Mouse (Mus musculus): ENCODE data around the gene Hebp2.
"Not testable (repeated sequence)": the region's sequence is repeated elsewhere in the genome, so short reads cannot be mapped to it uniquely, and the experiment has no call there.

Gene Hebp2

GRCm38 (mm10) chr10:18545813-18546235, at the start of gene Hebp2:
Hebp2 (minus strand) TSS chr10:18546076.
- DNase-seq: peak; percentile 54

GRCm38 (mm10) chr10:18589455-18589854, 43.6 kb upstream of the Hebp2 start:
- no peak for DNase-seq

GRCm38 (mm10) chr10:18584188-18584587, 38.3 kb upstream of the Hebp2 start:
- DNase-seq: no peak

- DNase-seq: peak; percentile 24
Observed at GRCm38 (mm10) chr10:18572581-18572980, 26.7 kb upstream of the Hebp2 start.

- peak; percentile 62 for DNase-seq
Observed at GRCm38 (mm10) chr10:18562940-18563339, 17.1 kb upstream of the Hebp2 start.

DNA sequence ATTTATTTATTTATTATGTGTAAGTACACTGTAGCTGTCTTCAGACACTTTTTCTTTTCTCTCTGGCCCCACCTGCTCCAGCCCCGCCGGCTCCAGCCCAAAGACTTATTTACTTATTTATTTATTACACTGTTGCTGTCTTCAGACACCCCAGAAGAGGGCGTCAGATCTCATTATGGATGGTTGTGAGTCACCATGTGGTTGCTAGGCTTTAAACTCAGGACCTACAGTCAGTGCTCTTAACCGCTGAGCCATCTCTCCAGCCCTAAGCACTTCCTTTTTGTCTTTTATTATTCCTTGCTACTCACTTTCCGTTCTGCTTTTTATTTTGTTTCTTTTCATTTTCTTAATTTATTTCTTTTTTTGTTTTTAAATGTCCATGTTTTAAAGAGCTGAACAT, 15.6 kb upstream of the Hebp2 start:
- DNase-seq: no peak

DNA sequence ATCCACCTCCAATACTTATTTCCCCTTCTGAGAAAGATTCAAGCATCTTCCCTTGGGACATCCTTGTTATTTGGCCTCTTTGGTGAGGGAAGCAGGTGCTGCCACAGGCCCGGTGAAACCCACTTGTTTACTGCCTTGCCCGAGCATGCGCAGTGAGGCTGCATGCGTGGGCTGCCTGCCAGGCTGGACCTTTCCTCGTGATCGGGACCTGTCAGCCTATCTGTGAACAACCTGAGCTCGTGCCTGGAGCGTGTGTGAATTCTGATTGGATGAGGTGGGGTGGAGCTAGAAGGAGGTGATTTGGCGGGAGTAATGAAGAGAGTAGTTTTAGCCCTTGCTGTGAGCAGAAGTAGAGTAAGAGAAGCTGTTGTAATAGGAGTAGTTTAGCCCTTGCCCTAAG, 13.2 kb upstream of the Hebp2 start:
- DNase-seq: not testable (repeated sequence)

GRCm38 (mm10) chr10:18549321-18550216, 3.7 kb upstream of the Hebp2 start:
- DNase-seq: no peak

GRCm38 (mm10) chr10:18547381-18547780, 1.5 kb upstream of the Hebp2 start:
- no peak for DNase-seq

DNA sequence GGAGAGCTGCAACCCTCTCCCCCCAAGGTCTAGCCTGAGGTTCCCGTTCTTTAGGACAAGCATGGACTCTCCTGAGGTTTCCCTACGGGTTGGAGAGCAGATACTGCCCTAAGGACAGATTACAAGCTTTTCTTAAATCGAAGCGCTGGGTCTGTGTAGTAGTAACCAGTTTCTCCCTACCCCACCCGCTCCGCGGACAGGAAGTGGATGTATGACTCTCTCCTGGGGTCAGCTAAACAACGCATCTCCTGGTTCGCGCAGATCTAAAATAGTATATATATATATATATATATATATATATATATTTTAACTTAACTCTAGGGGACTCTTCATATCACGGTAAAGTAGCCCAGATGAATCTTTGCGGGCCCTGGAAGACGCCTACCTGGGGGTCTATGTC, 567 bp downstream of the Hebp2 start:
- no peak for DNase-seq

- DNase-seq: no peak
Observed at GRCm38 (mm10) chr10:18536889-18537288, 9.0 kb downstream of the Hebp2 start.

- no peak for DNase-seq
Observed at GRCm38 (mm10) chr10:18532293-18532692, 13.6 kb downstream of the Hebp2 start.

DNA sequence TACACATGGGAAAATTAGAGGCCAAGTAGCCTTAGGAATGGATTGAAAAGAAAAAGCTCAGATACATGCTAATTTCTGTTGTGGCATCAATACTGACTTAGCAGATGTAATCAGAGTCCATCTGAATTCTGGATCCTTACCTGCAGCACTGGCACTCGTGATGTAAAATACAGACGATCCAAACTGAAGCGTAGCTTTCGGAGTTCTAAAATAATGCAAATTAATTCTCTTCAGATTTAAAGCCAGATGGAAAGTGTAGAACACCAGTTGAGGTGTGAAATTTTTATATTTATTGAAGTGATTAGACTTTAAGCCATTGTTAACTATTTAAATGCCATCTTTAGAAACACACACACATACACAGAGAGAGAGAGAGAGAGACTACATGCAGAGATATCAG, 15.7 kb downstream of the Hebp2 start:
- no peak for DNase-seq

DNA sequence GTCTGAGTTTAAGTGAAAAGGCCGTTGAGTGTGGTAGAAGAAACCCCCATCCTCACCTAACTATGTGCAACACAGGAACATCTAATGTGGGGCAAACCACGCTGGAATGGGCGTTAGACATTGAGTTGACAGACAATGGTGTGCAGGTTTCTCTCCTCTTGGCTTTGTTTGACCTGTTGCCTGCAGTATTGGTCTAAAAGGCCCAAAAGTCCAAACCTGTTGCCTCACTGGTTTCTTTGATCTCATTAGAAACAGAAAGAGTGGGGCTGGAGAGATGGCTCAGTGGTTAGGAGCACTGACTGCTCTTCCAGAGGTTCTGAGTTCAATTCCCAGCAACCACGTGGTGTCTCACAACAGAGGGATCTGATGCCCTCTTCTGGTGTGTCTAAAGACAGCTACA, 16.7 kb downstream of the Hebp2 start:
- DNase-seq: no peak

DNA sequence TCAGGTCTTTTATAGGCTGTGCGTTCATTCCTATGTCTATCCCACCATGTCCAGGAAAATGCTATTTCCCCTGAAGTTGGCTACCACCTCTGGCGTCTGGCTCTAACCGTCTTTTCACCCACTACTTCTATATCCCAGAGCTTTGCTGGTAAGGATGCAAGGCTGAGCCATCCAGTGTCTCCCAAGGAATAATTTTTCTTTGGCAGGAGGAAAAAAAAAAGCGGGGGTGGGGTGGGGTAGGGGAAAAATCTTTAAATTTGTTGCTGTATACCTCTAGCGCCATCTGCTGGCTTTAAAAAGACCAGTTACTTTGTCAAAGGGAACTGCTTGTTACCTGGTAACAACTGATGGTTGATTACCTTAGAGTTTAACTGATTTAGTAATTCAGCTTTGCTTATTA, 17.4 kb downstream of the Hebp2 start:
- peak; percentile 63 for DNase-seq

- DNase-seq: peak; percentile 65
Observed at GRCm38 (mm10) chr10:18527766-18528165, 18.1 kb downstream of the Hebp2 start.

GRCm38 (mm10) chr10:18526851-18527675, 18.8 kb downstream of the Hebp2 start:
- peak; percentile 54 for DNase-seq

GRCm38 (mm10) chr10:18526184-18526850, 19.6 kb downstream of the Hebp2 start:
- DNase-seq: peak; percentile 20

- no peak for DNase-seq
Observed at GRCm38 (mm10) chr10:18525726-18526125, 20.1 kb downstream of the Hebp2 start.

GRCm38 (mm10) chr10:18525311-18525710, 20.6 kb downstream of the Hebp2 start:
- no peak for DNase-seq

GRCm38 (mm10) chr10:18522556-18522955, 23.3 kb downstream of the Hebp2 start:
- no peak for DNase-seq

- no peak for DNase-seq
Observed at GRCm38 (mm10) chr10:18511496-18511895, 34.4 kb downstream of the Hebp2 start.

GRCm38 (mm10) chr10:18510663-18511062, 35.2 kb downstream of the Hebp2 start:
- no peak for DNase-seq

Data from kidney, adult 9 months (tissue).